Mouse (Mus musculus): ENCODE measurements around the gene Twf2. TPM values are rescaled to one million over a fixed set of nuclear protein-coding genes. Genes with fewer than 3 reads are reported as not detected.

Twf2 gene
- polyA plus RNA-seq, 1 experiment: 21.2 TPM

GRCm38 (mm10) chr9:106177799-106178198, 25.1 kb upstream of the Twf2 start:
- Histone ChIP-seq H3K27ac (ENCODE audit: insufficient read depth, low read depth, low read length) (no peak overlapping the region), H3K27me3 (ENCODE audit: control insufficient read depth, insufficient read depth, low read length) (no peaks in the 10 kb centered on the region), H3K4me1 (ENCODE audit: control insufficient read depth, insufficient read depth, insufficient read length, low read length) (peaks cover 9% of the 10 kb centered on the region), H3K36me3 (ENCODE audit: control insufficient read depth, insufficient read depth, low read length) (peaks cover 43% of the 10 kb centered on the region), H3K4me3 (ENCODE audit: low read depth, low read length) (no peak overlapping the region)
- WGBS: 76% methylated on average over 6 of the region's 6 CpGs
- TF ChIP-seq CTCF (IDR thresholded peaks at IDR 0.05; ENCODE audit: extremely low read depth, insufficient read length, insufficient replicate concordance, low read depth, low read length) (no peak), POLR2A (IDR thresholded peaks at IDR 0.05; ENCODE audit: low read depth, low read length) (no peak)

- H3K27ac ChIP-seq (ENCODE audit: insufficient read depth, low read depth, low read length): no peak overlapping the region
- WGBS: 73% methylated on average over 2 of the region's 2 CpGs
- H3K27me3 ChIP-seq (ENCODE audit: control insufficient read depth, insufficient read depth, low read length): no peaks in the 10 kb centered on the region
- TF ChIP-seq POLR2A (IDR thresholded peaks at IDR 0.05; ENCODE audit: low read depth, low read length) (no peak), CTCF (IDR thresholded peaks at IDR 0.05; ENCODE audit: extremely low read depth, insufficient read length, insufficient replicate concordance, low read depth, low read length) (no peak)
- H3K4me3 ChIP-seq (ENCODE audit: low read depth, low read length): no peak overlapping the region
- H3K36me3 ChIP-seq (ENCODE audit: control insufficient read depth, insufficient read depth, low read length): peaks cover 57% of the 10 kb centered on the region
- H3K4me1 ChIP-seq (ENCODE audit: control insufficient read depth, insufficient read depth, insufficient read length, low read length): peaks cover 5% of the 10 kb centered on the region; the same call in 1 of the 2 replicates
Observed at GRCm38 (mm10) chr9:106179454-106179853, 23.5 kb upstream of the Twf2 start.

GRCm38 (mm10) chr9:106179964-106180363, 22.9 kb upstream of the Twf2 start:
- TF ChIP-seq CTCF (IDR thresholded peaks at IDR 0.05; ENCODE audit: extremely low read depth, insufficient read length, insufficient replicate concordance, low read depth, low read length) (no peak), POLR2A (IDR thresholded peaks at IDR 0.05; ENCODE audit: low read depth, low read length) (no peak)
- Histone ChIP-seq H3K27ac (ENCODE audit: insufficient read depth, low read depth, low read length) (no peak overlapping the region), H3K27me3 (ENCODE audit: control insufficient read depth, insufficient read depth, low read length) (no peaks in the 10 kb centered on the region), H3K4me3 (ENCODE audit: low read depth, low read length) (no peak overlapping the region), H3K4me1 (ENCODE audit: control insufficient read depth, insufficient read depth, insufficient read length, low read length) (peaks cover 5% of the 10 kb centered on the region; the same call in 1 of the 2 replicates), H3K36me3 (ENCODE audit: control insufficient read depth, insufficient read depth, low read length) (peaks cover 62% of the 10 kb centered on the region)
- 87% methylated on average over 3 of the region's 3 CpGs for WGBS

- no peaks in the 10 kb centered on the region for H3K27me3 ChIP-seq (ENCODE audit: control insufficient read depth, insufficient read depth, low read length)
- H3K27ac ChIP-seq (ENCODE audit: insufficient read depth, low read depth, low read length): no peak overlapping the region
- WGBS: 86% methylated on average over 4 of the region's 4 CpGs
- no peak overlapping the region for H3K4me3 ChIP-seq (ENCODE audit: low read depth, low read length)
- TF ChIP-seq POLR2A (IDR thresholded peaks at IDR 0.05; ENCODE audit: low read depth, low read length) (no peak), CTCF (IDR thresholded peaks at IDR 0.05; ENCODE audit: extremely low read depth, insufficient read length, insufficient replicate concordance, low read depth, low read length) (no peak)
- 0 out of 2 replicates have a peak, but pooled peaks cover 2% of the 10 kb centered on the region for H3K4me1 ChIP-seq (ENCODE audit: control insufficient read depth, insufficient read depth, insufficient read length, low read length)
- H3K36me3 ChIP-seq (ENCODE audit: control insufficient read depth, insufficient read depth, low read length): peaks cover 76% of the 10 kb centered on the region
Observed at GRCm38 (mm10) chr9:106182146-106182545, 20.8 kb upstream of the Twf2 start.

- H3K27me3 ChIP-seq (ENCODE audit: control insufficient read depth, insufficient read depth, low read length): no peaks in the 10 kb centered on the region
- H3K27ac ChIP-seq (ENCODE audit: insufficient read depth, low read depth, low read length): no peak overlapping the region
- peaks cover 79% of the 10 kb centered on the region for H3K36me3 ChIP-seq (ENCODE audit: control insufficient read depth, insufficient read depth, low read length)
- no peak overlapping the region for H3K4me3 ChIP-seq (ENCODE audit: low read depth, low read length)
- TF ChIP-seq POLR2A (IDR thresholded peaks at IDR 0.05; ENCODE audit: low read depth, low read length): no peak
- no peak for TF ChIP-seq CTCF (IDR thresholded peaks at IDR 0.05; ENCODE audit: extremely low read depth, insufficient read length, insufficient replicate concordance, low read depth, low read length)
- WGBS: 63% methylated on average over 5 of the region's 5 CpGs
- H3K4me1 ChIP-seq (ENCODE audit: control insufficient read depth, insufficient read depth, insufficient read length, low read length): no peaks in the 10 kb centered on the region
Observed at GRCm38 (mm10) chr9:106183996-106184395, 18.9 kb upstream of the Twf2 start.

GRCm38 (mm10) chr9:106191355-106191754, 11.6 kb upstream of the Twf2 start:
- 84% methylated on average over 1 of the region's 1 CpGs for WGBS
- TF ChIP-seq CTCF (IDR thresholded peaks at IDR 0.05; ENCODE audit: extremely low read depth, insufficient read length, insufficient replicate concordance, low read depth, low read length) (no peak), POLR2A (IDR thresholded peaks at IDR 0.05; ENCODE audit: low read depth, low read length) (no peak)
- peaks cover 57% of the 10 kb centered on the region for H3K36me3 ChIP-seq (ENCODE audit: control insufficient read depth, insufficient read depth, low read length)
- H3K4me3 ChIP-seq (ENCODE audit: low read depth, low read length): no peak overlapping the region
- no peak overlapping the region for H3K27ac ChIP-seq (ENCODE audit: insufficient read depth, low read depth, low read length)
- H3K4me1 ChIP-seq (ENCODE audit: control insufficient read depth, insufficient read depth, insufficient read length, low read length): no peaks in the 10 kb centered on the region
- no peaks in the 10 kb centered on the region for H3K27me3 ChIP-seq (ENCODE audit: control insufficient read depth, insufficient read depth, low read length)

GRCm38 (mm10) chr9:106192024-106192423, 10.9 kb upstream of the Twf2 start:
- Histone ChIP-seq H3K36me3 (ENCODE audit: control insufficient read depth, insufficient read depth, low read length) (peaks cover 50% of the 10 kb centered on the region), H3K4me3 (ENCODE audit: low read depth, low read length) (no peak overlapping the region), H3K27me3 (ENCODE audit: control insufficient read depth, insufficient read depth, low read length) (no peaks in the 10 kb centered on the region), H3K4me1 (ENCODE audit: control insufficient read depth, insufficient read depth, insufficient read length, low read length) (no peaks in the 10 kb centered on the region), H3K27ac (ENCODE audit: insufficient read depth, low read depth, low read length) (no peak overlapping the region)
- TF ChIP-seq POLR2A (IDR thresholded peaks at IDR 0.05; ENCODE audit: low read depth, low read length): no peak
- TF ChIP-seq CTCF (IDR thresholded peaks at IDR 0.05; ENCODE audit: extremely low read depth, insufficient read length, insufficient replicate concordance, low read depth, low read length): no peak
- WGBS: 89% methylated on average over 8 of the region's 8 CpGs

Measured in small intestine, adult 2 months (tissue).